Mouse (Mus musculus) hindbrain, embryonic 13.5 days (tissue): Measurements from ENCODE around the gene Icam2. TPM values are rescaled to one million over a fixed set of nuclear protein-coding genes. Genes with fewer than 3 reads are reported as not detected.

Experiments
- ATAC-seq: fragments of 200-750 bp; cut with Nextera tagmentation; 2 replicates; pipeline ENCODE4 v1.8.0; 2017; ENCODE audit warnings: moderate TSS enrichment; ENCODE audit not compliant: low FRiP score
- H3K27ac ChIP-seq: fragments of 300-500 bp; sonication (generic); 2 replicates; pipeline ENCODE4 v1.5.1; 2015; ENCODE audit warnings: inconsistent platforms, mild to moderate bottlenecking, moderate library complexity
- H3K27me3 ChIP-seq: fragments of 300-500 bp; sonication (generic); 2 replicates; pipeline ENCODE4 v1.6.1; 2015; ENCODE audit warnings: mild to moderate bottlenecking, inconsistent platforms
- H3K36me3 ChIP-seq: fragments of 300-500 bp; sonication (generic); 2 replicates; pipeline ENCODE4 v1.6.1; 2015; ENCODE audit warnings: mild to moderate bottlenecking, inconsistent platforms
- H3K4me1 ChIP-seq: fragments of 300-500 bp; sonication (generic); replicated peaks from 2 replicates; pipeline ENCODE4 v1.6.1; 2015; ENCODE audit warnings: inconsistent platforms
- H3K4me2 ChIP-seq: fragments of 300-500 bp; sonication (generic); 2 replicates; pipeline ENCODE4 v1.6.1; 2015; ENCODE audit warnings: inconsistent platforms, mild to moderate bottlenecking, moderate library complexity
- H3K4me3 ChIP-seq: fragments of 300-500 bp; sonication (generic); 2 replicates; pipeline ENCODE4 v1.5.1; 2015; ENCODE audit warnings: mild to moderate bottlenecking, inconsistent platforms
- H3K9ac ChIP-seq: fragments of 300-500 bp; sonication (generic); 2 replicates; pipeline ENCODE4 v1.6.1; 2015; ENCODE audit warnings: mild to moderate bottlenecking, inconsistent platforms
- H3K9me3 ChIP-seq: fragments of 300-500 bp; sonication (generic); 2 replicates; pipeline ENCODE4 v1.6.1; 2016; ENCODE audit warnings: inconsistent platforms
- WGBS: fragments of 180-500 bp; shearing (Covaris S2); methylation state at CpG from one replicate; pipeline ENCODE4 v1.1.7; 2015; 5-methylcytosine and 5-hydroxymethylcytosine counted together
- polyA plus RNA-seq: library from polyadenylated mRNA; unstranded; fragments of >200 nt; fragmentation: Nextera tagmentation; extraction: Ambion mirVana; gene quantifications from 2 replicates; pipeline ENCODE4 v1.2.1, GENCODE M21; 2015

Gene Icam2
- polyA plus RNA-seq, 1 experiment from 2014 or later, result 13.8 TPM

- H3K9ac ChIP-seq, result peak overlapping the region; percentile 3; the same call in 1 of the 2 replicates
- no peak overlapping the region for H3K4me2 ChIP-seq
- 43% methylated on average over 3 of the region's 3 CpGs for WGBS
- H3K4me1 ChIP-seq, result no peaks in the 10 kb centered on the region
- ATAC-seq, result no peak
- H3K27me3 ChIP-seq, result no peaks in the 10 kb centered on the region
- H3K9me3 ChIP-seq, result no peaks in the 10 kb centered on the region
- H3K36me3 ChIP-seq, result 0 out of 2 replicates have a peak, but pooled peaks cover 4% of the 10 kb centered on the region
- H3K27ac ChIP-seq, result no peak overlapping the region; the same call in 1 of the 2 replicates
- no peak overlapping the region for H3K4me3 ChIP-seq
These were observed 1.7 kb upstream of the Icam2 start for GRCm38 (mm10) chr11:106389611-106390010.

- WGBS, result 81% methylated on average over 6 of the region's 6 CpGs
- Histone ChIP-seq H3K9ac (no peak overlapping the region), H3K4me3 (no peak overlapping the region), H3K9me3 (no peaks in the 10 kb centered on the region), H3K4me1 (no peaks in the 10 kb centered on the region), H3K27ac (no peak overlapping the region), H3K27me3 (no peaks in the 10 kb centered on the region), H3K4me2 (no peak overlapping the region), H3K36me3 (no peaks in the 10 kb centered on the region)
- ATAC-seq, result no peak
These were observed 855 bp downstream of the Icam2 start for GRCm38 (mm10) chr11:106387020-106387419.

- H3K4me1 ChIP-seq, result no peaks in the 10 kb centered on the region
- no peaks in the 10 kb centered on the region for H3K36me3 ChIP-seq
- no peak overlapping the region for H3K4me2 ChIP-seq
- no peak overlapping the region for H3K4me3 ChIP-seq
- no peak overlapping the region for H3K27ac ChIP-seq
- ATAC-seq, result no peak
- 87% methylated on average over 3 of the region's 3 CpGs for WGBS
- H3K9ac ChIP-seq, result no peak overlapping the region
- H3K9me3 ChIP-seq, result no peaks in the 10 kb centered on the region
- no peaks in the 10 kb centered on the region for H3K27me3 ChIP-seq
These were observed 1.5 kb downstream of the Icam2 start for GRCm38 (mm10) chr11:106386409-106386808.

- Histone ChIP-seq H3K4me1 (no peaks in the 10 kb centered on the region), H3K9ac (no peak overlapping the region), H3K27ac (no peak overlapping the region), H3K9me3 (no peaks in the 10 kb centered on the region), H3K4me3 (no peak overlapping the region), H3K36me3 (no peaks in the 10 kb centered on the region), H3K27me3 (no peaks in the 10 kb centered on the region), H3K4me2 (no peak overlapping the region)
- WGBS, result 78% methylated on average over 6 of the region's 6 CpGs
- ATAC-seq, result no peak
These were observed 4.7 kb downstream of the Icam2 start for GRCm38 (mm10) chr11:106383051-106383790.

- Histone ChIP-seq H3K4me1 (no peaks in the 10 kb centered on the region), H3K27ac (no peak overlapping the region), H3K4me3 (no peak overlapping the region)
These were observed 5.5 kb downstream of the Icam2 start for GRCm38 (mm10) chr11:106382424-106382823.

GRCm38 (mm10) chr11:106381883-106382282, 6.0 kb downstream of the Icam2 start:
- H3K27me3 ChIP-seq, result no peaks in the 10 kb centered on the region
- H3K4me3 ChIP-seq, result no peak overlapping the region
- no peak overlapping the region for H3K9ac ChIP-seq
- no peaks in the 10 kb centered on the region for H3K4me1 ChIP-seq
- WGBS, result 90% methylated on average over 7 of the region's 7 CpGs
- no peak overlapping the region for H3K4me2 ChIP-seq
- H3K9me3 ChIP-seq, result no peaks in the 10 kb centered on the region
- no peak for ATAC-seq
- no peaks in the 10 kb centered on the region for H3K36me3 ChIP-seq
- no peak overlapping the region for H3K27ac ChIP-seq

More at GRCm38 (mm10) chr11:106382424-106382823, 5.5 kb downstream of the Icam2 start:
- Histone ChIP-seq H3K9me3 (no peaks in the 10 kb centered on the region), H3K9ac (no peak overlapping the region), H3K27me3 (no peaks in the 10 kb centered on the region), H3K4me2 (no peak overlapping the region), H3K36me3 (no peaks in the 10 kb centered on the region)
- WGBS, result 85% methylated on average over 5 of the region's 5 CpGs
- ATAC-seq, result no peak

GRCm38 (mm10) chr11:106381011-106381410, 6.9 kb downstream of the Icam2 start:
- Histone ChIP-seq H3K9me3 (no peaks in the 10 kb centered on the region), H3K4me3 (no peak overlapping the region), H3K9ac (no peak overlapping the region), H3K36me3 (no peaks in the 10 kb centered on the region), H3K4me2 (no peak overlapping the region), H3K4me1 (no peaks in the 10 kb centered on the region), H3K27ac (no peak overlapping the region), H3K27me3 (no peaks in the 10 kb centered on the region)
- ATAC-seq, result no peak
- 83% methylated on average over 11 of the region's 11 CpGs for WGBS

- Histone ChIP-seq H3K27me3 (no peaks in the 10 kb centered on the region), H3K9ac (no peak overlapping the region), H3K4me3 (no peak overlapping the region), H3K27ac (no peak overlapping the region), H3K4me1 (no peaks in the 10 kb centered on the region; the same call in 1 of the 2 replicates), H3K36me3 (no peaks in the 10 kb centered on the region), H3K9me3 (no peaks in the 10 kb centered on the region), H3K4me2 (no peak overlapping the region)
- no peak for ATAC-seq
- WGBS, result 82% methylated on average over 5 of the region's 5 CpGs
These were observed 12.9 kb downstream of the Icam2 start for GRCm38 (mm10) chr11:106374979-106375378.

GRCm38 (mm10) chr11:106374559-106374958, 13.3 kb downstream of the Icam2 start:
- Histone ChIP-seq H3K9me3 (no peaks in the 10 kb centered on the region), H3K27me3 (no peaks in the 10 kb centered on the region), H3K27ac (no peak overlapping the region), H3K4me2 (no peak overlapping the region), H3K4me1 (no peaks in the 10 kb centered on the region; the same call in 1 of the 2 replicates), H3K4me3 (no peak overlapping the region), H3K36me3 (no peaks in the 10 kb centered on the region), H3K9ac (no peak overlapping the region)
- WGBS, result 60% methylated on average over 9 of the region's 9 CpGs
- ATAC-seq, result no peak

- Histone ChIP-seq H3K9me3 (no peaks in the 10 kb centered on the region), H3K27ac (no peak overlapping the region), H3K27me3 (no peaks in the 10 kb centered on the region), H3K36me3 (no peaks in the 10 kb centered on the region), H3K9ac (no peak overlapping the region), H3K4me2 (no peak overlapping the region), H3K4me1 (no peaks in the 10 kb centered on the region; the same call in 1 of the 2 replicates), H3K4me3 (no peak overlapping the region)
- ATAC-seq, result no peak
- 74% methylated on average over 11 of the region's 11 CpGs for WGBS
These were observed 13.9 kb downstream of the Icam2 start for GRCm38 (mm10) chr11:106373998-106374397.

- Histone ChIP-seq H3K4me1 (peaks cover 16% of the 10 kb centered on the region), H3K27ac (no peak overlapping the region), H3K9me3 (no peaks in the 10 kb centered on the region), H3K4me3 (no peak overlapping the region), H3K9ac (no peak overlapping the region), H3K36me3 (no peaks in the 10 kb centered on the region), H3K4me2 (no peak overlapping the region), H3K27me3 (no peaks in the 10 kb centered on the region)
- 15% methylated on average over 3 of the region's 3 CpGs for WGBS
- ATAC-seq, result no peak
These were observed 21.6 kb downstream of the Icam2 start for GRCm38 (mm10) chr11:106366316-106366715.

- Histone ChIP-seq H3K4me3 (no peak within 1 kb of the TSS), H3K4me1 (peaks cover 16% of the 10 kb centered on the region), H3K27me3 (no peaks in the 10 kb centered on the region), H3K27ac (no peak within 1 kb of the TSS), H3K9ac (no peak within 1 kb of the TSS), H3K36me3 (no peaks in the 10 kb centered on the region), H3K4me2 (0 out of 2 replicates have a peak within 1 kb of the TSS, but pooled peaks have one; percentile 2), H3K9me3 (no peaks in the 10 kb centered on the region)
- no peak for ATAC-seq
- 61% methylated on average over 10 of the region's 10 CpGs for WGBS
These were observed 22.5 kb downstream of the Icam2 start, which contains the start of gene Prr29 for GRCm38 (mm10) chr11:106365366-106365765. Gene Prr29 (plus strand): TSS chr11:106365472.

- no peak overlapping the region for H3K9ac ChIP-seq
- H3K4me3 ChIP-seq, result no peak overlapping the region
- 0 out of 2 replicates have a peak, but pooled peaks have one; percentile 17 for ATAC-seq
- H3K4me2 ChIP-seq, result 0 out of 2 replicates have a peak overlapping the region, but pooled peaks have one; percentile 2
- WGBS, result 5% methylated on average over 11 of the region's 11 CpGs
- no peaks in the 10 kb centered on the region for H3K9me3 ChIP-seq
- no peaks in the 10 kb centered on the region for H3K27me3 ChIP-seq
- H3K27ac ChIP-seq, result no peak overlapping the region
- H3K4me1 ChIP-seq, result peaks cover 16% of the 10 kb centered on the region
- no peaks in the 10 kb centered on the region for H3K36me3 ChIP-seq
These were observed 23.2 kb downstream of the Icam2 start for GRCm38 (mm10) chr11:106364712-106365111.
